Mouse (Mus musculus) MEL (cell line): Measurements from ENCODE around the gene Mia. TPM values are rescaled to one million over a fixed set of nuclear protein-coding genes. Genes with fewer than 3 reads are reported as not detected.

ENCODE experiments used
- DNase-seq: peaks from one replicate; pipeline ENCODE4 v3.0.0; 2011; ENCODE audit warnings: low read depth, low spot score
- H3K27ac ChIP-seq: 2 replicates; pipeline ENCODE4 v1.5.1; 2012; ENCODE audit warnings: low read depth, mild to moderate bottlenecking, control low read depth, low read length, moderate library complexity; ENCODE audit not compliant: control insufficient read depth
- H3K27me3 ChIP-seq, 2 experiments: fragments of 150-350 bp in 1 of 2; sonication (generic) in 1 of 2; 2 replicates each; pipeline ENCODE4 v1.6.1; 2012; ENCODE audit warnings: low read length in 2 of 2, mild to moderate bottlenecking in 2 of 2, improper control_type of control experiment in 1 of 2, moderate library complexity in 1 of 2; ENCODE audit not compliant: insufficient read depth in 2 of 2, control insufficient read depth in 1 of 2
- H3K36me3 ChIP-seq, 2 experiments: 2 replicates each; pipeline ENCODE4 v1.6.1; 2012 to 2014; ENCODE audit warnings: low read length in 2 of 2, improper control_type of control experiment in 1 of 2, inconsistent platforms in 1 of 2, mild to moderate bottlenecking in 1 of 2; ENCODE audit not compliant: insufficient read depth in 2 of 2, control insufficient read depth in 1 of 2
- H3K4me1 ChIP-seq, 2 experiments: fragments of 150-350 bp in 1 of 2; sonication (generic) in 1 of 2; 2 replicates each; pipeline ENCODE4 v1.6.1; 2012; ENCODE audit warnings: low read length in 2 of 2, improper control_type of control experiment in 1 of 2, mild to moderate bottlenecking in 1 of 2; ENCODE audit not compliant: insufficient read depth in 2 of 2, control insufficient read depth in 1 of 2
- H3K4me3 ChIP-seq, 2 experiments: fragments of 150-350 bp in 1 of 2; sonication (generic) in 1 of 2; 2 replicates each; pipeline ENCODE4 v1.5.1; 2012; ENCODE audit warnings: low read depth in 2 of 2, low read length in 2 of 2, mild to moderate bottlenecking in 2 of 2, moderate library complexity in 2 of 2, control low read depth in 1 of 2, improper control_type of control experiment in 1 of 2; ENCODE audit not compliant: control insufficient read depth in 1 of 2, insufficient read depth in 1 of 2
- H3K79me2 ChIP-seq: 2 replicates; pipeline ENCODE4 v1.6.1; 2012; ENCODE audit warnings: mild to moderate bottlenecking, low read length, moderate library complexity; ENCODE audit not compliant: control insufficient read depth, poor library complexity, insufficient read depth
- H3K9ac ChIP-seq: 2 replicates; pipeline ENCODE4 v1.6.1; 2012; ENCODE audit warnings: low read depth, mild to moderate bottlenecking, control low read depth, low read length, moderate library complexity; ENCODE audit not compliant: control insufficient read depth, poor library complexity, severe bottlenecking
- H3K9me3 ChIP-seq: fragments of 150-350 bp; sonication (generic); replicated peaks from 2 replicates; pipeline ENCODE4 v1.6.1; 2012; ENCODE audit warnings: mild to moderate bottlenecking, low read length, improper control_type of control experiment, moderate library complexity; ENCODE audit not compliant: insufficient read depth
- BHLHE40 ChIP-seq: IDR thresholded peaks from 2 replicates; pipeline ENCODE4 v1.6.1; 2012; ENCODE audit warnings: low read depth, mild to moderate bottlenecking, inconsistent platforms, low read length, improper control_type of control experiment, borderline replicate concordance
- CTCF ChIP-seq, 3 experiments: IDR thresholded peaks in 2 of 3; conservative IDR thresholded peaks in 1 of 3; 2 replicates each; pipeline ENCODE4 v1.5.1; 2011 to 2012; ENCODE audit warnings: low read length in 3 of 3, low read depth in 2 of 3, mild to moderate bottlenecking in 2 of 3, improper control_type of control experiment in 1 of 3, inconsistent platforms in 1 of 3, mixed read lengths in 1 of 3, moderate library complexity in 1 of 3; ENCODE audit not compliant: control insufficient read depth in 1 of 3, insufficient read depth in 1 of 3, poor library complexity in 1 of 3, severe bottlenecking in 1 of 3
- ELF1 ChIP-seq: IDR thresholded peaks from 2 replicates; pipeline ENCODE4 v1.6.1; 2014; ENCODE audit warnings: low read depth, mild to moderate bottlenecking, inconsistent platforms, low read length, improper control_type of control experiment, moderate library complexity
- EP300 ChIP-seq, 2 experiments: IDR thresholded peaks; 2 replicates each; pipeline ENCODE4 v1.6.1; 2011; ENCODE audit warnings: improper control_type of control experiment in 2 of 2, low read length in 2 of 2, low read depth in 1 of 2, mild to moderate bottlenecking in 1 of 2
- ETS1 ChIP-seq: IDR thresholded peaks from 2 replicates; pipeline ENCODE4 v1.6.1; 2012; ENCODE audit warnings: low read depth, mild to moderate bottlenecking, inconsistent platforms, low read length, improper control_type of control experiment, moderate library complexity
- GABPA ChIP-seq: IDR thresholded peaks from 2 replicates; pipeline ENCODE4 v1.6.1; 2012; ENCODE audit warnings: low read depth, mild to moderate bottlenecking, inconsistent platforms, low read length, improper control_type of control experiment, moderate library complexity
- MAFK ChIP-seq: IDR thresholded peaks from 2 replicates; pipeline ENCODE4 v1.6.1; 2011; ENCODE audit warnings: low read depth, mild to moderate bottlenecking, low read length, improper control_type of control experiment, borderline replicate concordance
- MAZ ChIP-seq: IDR thresholded peaks from 2 replicates; pipeline ENCODE4 v1.6.1; 2012; ENCODE audit warnings: low read depth, mild to moderate bottlenecking, inconsistent platforms, low read length, improper control_type of control experiment
- MEF2A ChIP-seq: IDR thresholded peaks from 2 replicates; pipeline ENCODE4 v1.6.1; 2014; ENCODE audit warnings: low read depth, mild to moderate bottlenecking, inconsistent platforms, low read length, improper control_type of control experiment; ENCODE audit not compliant: poor library complexity, insufficient replicate concordance, severe bottlenecking; ENCODE audit errors: extremely low read depth
- NRF1 ChIP-seq: IDR thresholded peaks from 2 replicates; pipeline ENCODE4 v1.6.1; 2014; ENCODE audit warnings: low read depth, mild to moderate bottlenecking, inconsistent platforms, low read length, improper control_type of control experiment, moderate library complexity; ENCODE audit not compliant: poor library complexity, insufficient read depth, severe bottlenecking
- POLR2A ChIP-seq, 2 experiments: IDR thresholded peaks; 2 replicates each; pipeline ENCODE4 v1.6.1; 2011 to 2012; ENCODE audit warnings: low read length in 2 of 2, mild to moderate bottlenecking in 2 of 2, control low read depth in 1 of 2, improper control_type of control experiment in 1 of 2, low read depth in 1 of 2, moderate library complexity in 1 of 2; ENCODE audit not compliant: control insufficient read depth in 1 of 2, insufficient read depth in 1 of 2, poor library complexity in 1 of 2
- RAD21 ChIP-seq: IDR thresholded peaks from 2 replicates; pipeline ENCODE4 v1.6.1; 2011; ENCODE audit warnings: mild to moderate bottlenecking, low read depth, low read length, improper control_type of control experiment
- TAL1 ChIP-seq: IDR thresholded peaks from 2 replicates; pipeline ENCODE4 v1.6.1; 2012; ENCODE audit warnings: mild to moderate bottlenecking, inconsistent platforms, low read length, moderate library complexity, mixed read lengths
- TBP ChIP-seq: IDR thresholded peaks from 2 replicates; pipeline ENCODE4 v1.8.0; 2011; ENCODE audit warnings: low read depth, low read length, improper control_type of control experiment
- TCF12 ChIP-seq: IDR thresholded peaks from 2 replicates; pipeline ENCODE4 v1.6.1; 2014; ENCODE audit warnings: low read depth, mild to moderate bottlenecking, inconsistent platforms, low read length, improper control_type of control experiment, moderate library complexity
- UBTF ChIP-seq: IDR thresholded peaks from 2 replicates; pipeline ENCODE4 v1.6.1; 2012; ENCODE audit warnings: low read depth, mild to moderate bottlenecking, inconsistent platforms, low read length, improper control_type of control experiment, moderate library complexity, borderline replicate concordance; ENCODE audit not compliant: insufficient read depth
- USF2 ChIP-seq, 2 experiments: IDR thresholded peaks; 2 replicates each; pipeline ENCODE4 v1.6.1; 2011 to 2012; ENCODE audit warnings: improper control_type of control experiment in 2 of 2, low read length in 2 of 2, borderline replicate concordance in 1 of 2, inconsistent platforms in 1 of 2, low read depth in 1 of 2, mild to moderate bottlenecking in 1 of 2; ENCODE audit not compliant: insufficient read depth in 1 of 2
- ZKSCAN1 ChIP-seq: IDR thresholded peaks from 2 replicates; pipeline ENCODE4 v1.6.1; 2012; ENCODE audit warnings: low read depth, mild to moderate bottlenecking, inconsistent platforms, low read length, improper control_type of control experiment, moderate library complexity
- ZMIZ1 ChIP-seq: IDR thresholded peaks from 2 replicates; pipeline ENCODE4 v1.6.1; 2012; ENCODE audit warnings: low read depth, mild to moderate bottlenecking, inconsistent platforms, low read length, improper control_type of control experiment, moderate library complexity
- ZNF384 ChIP-seq: IDR thresholded peaks from 2 replicates; pipeline ENCODE4 v1.6.1; 2012; ENCODE audit warnings: low read depth, mild to moderate bottlenecking, inconsistent platforms, low read length, improper control_type of control experiment
- polyA plus RNA-seq, 2 experiments: library from polyadenylated mRNA; stranded (reverse) in 1 of 2; unstranded in 1 of 2; fragments of >175 nt in 1 of 2; fragments of >200 nt in 1 of 2; gene quantifications; 2 replicates each; pipeline versions ENCODE4 v1.2.1 to v1.2.4; 2012; ENCODE audit warnings: low replicate concordance in 2 of 2, low read depth in 1 of 2; ENCODE audit not compliant: insufficient read length in 2 of 2, insufficient read depth in 1 of 2, missing spikeins in 1 of 2
- total RNA-seq: library from RNA; depleted of rRNA; stranded (reverse); fragments of 300-350 nt; gene quantifications from 2 replicates; pipeline ENCODE4 v1.2.3, GENCODE M21; 2012

Gene Mia
- total and polyA plus RNA-seq, 3 experiments, result 2.1 to 2.8 TPM; not detected in 1

- Histone ChIP-seq H3K27ac (no peak overlapping the region), H3K9me3 (no peaks in the 10 kb centered on the region), H3K79me2 (peaks cover 11% of the 10 kb centered on the region), H3K4me1 (peaks cover 7 to 10% of the 10 kb centered on the region in 2 experiments; a peak in 3 of 4 replicates), H3K4me3 (peak overlapping the region in 1 of 2 experiments; percentile 90; a peak in 2 of 4 replicates), H3K27me3 (no peaks in the 10 kb centered on the region), H3K9ac (peak overlapping the region; percentile 90), H3K36me3 (peaks cover 0 to 3% of the 10 kb centered on the region in 2 experiments; a peak in 1 of 4 replicates)
- no peak for DNase-seq
- TF ChIP-seq RAD21, result no peak
- TF ChIP-seq POLR2A (IDR thresholded peaks at IDR 0.05; ENCODE audit: control insufficient read depth in 1 of 2, insufficient read depth in 1 of 2, low read depth in 1 of 2, low read length in 2 of 2, poor library complexity in 1 of 2), result 0 out of 4 replicates have a peak, but pooled peaks of 1 of the 2 experiments have one; percentile 32
Observed at GRCm38 (mm10) chr7:27165007-27165655, 15.8 kb downstream of the Mia start.

DNA sequence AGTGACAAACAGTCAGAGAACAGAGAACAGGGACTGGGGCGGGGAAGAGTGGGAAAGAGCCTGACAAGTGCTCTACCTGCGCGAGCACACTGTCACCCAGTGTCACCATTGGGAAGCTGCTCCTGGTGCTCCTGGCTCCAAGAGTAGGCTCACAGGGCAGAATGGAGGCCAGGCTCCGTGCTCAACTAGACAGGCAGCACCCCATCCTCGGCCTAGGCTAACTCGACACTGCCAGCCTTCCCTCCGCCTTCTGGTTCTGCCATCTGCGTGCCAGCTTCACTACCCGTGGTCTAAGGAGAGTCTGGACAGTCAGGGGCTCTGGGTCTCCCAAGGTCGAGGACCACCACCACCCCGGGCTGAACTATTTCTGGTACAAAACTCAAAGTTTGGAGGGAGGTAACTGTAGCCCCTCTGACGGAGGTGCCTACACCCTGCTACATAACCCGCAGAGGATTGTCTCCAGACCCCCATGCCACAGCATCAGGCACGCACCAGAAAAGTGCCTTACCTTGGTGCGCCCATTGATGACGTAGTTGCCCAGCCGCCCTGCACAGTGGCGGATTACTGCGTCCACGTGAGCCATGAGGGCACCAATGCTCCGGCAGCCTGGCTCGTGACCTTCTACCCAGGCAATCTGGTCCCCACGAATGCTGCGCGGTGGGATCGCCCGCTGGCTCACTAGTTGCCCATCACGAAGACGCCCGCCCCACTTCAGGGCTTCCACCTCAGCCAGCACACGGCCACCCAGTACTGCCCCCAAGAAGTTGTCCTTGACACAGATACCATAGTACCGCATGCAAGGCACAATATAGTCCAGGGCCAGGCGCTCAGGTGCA, 16.6 kb downstream of the Mia start:
- H3K27ac ChIP-seq, result no peak overlapping the region
- no peak overlapping the region for H3K4me3 ChIP-seq
- H3K9ac ChIP-seq, result no peak overlapping the region
- H3K27me3 ChIP-seq, result no peaks in the 10 kb centered on the region
- peaks cover 0 to 3% of the 10 kb centered on the region in 2 experiments; a peak in 1 of 4 replicates for H3K36me3 ChIP-seq
- peaks cover 11% of the 10 kb centered on the region for H3K79me2 ChIP-seq
- DNase-seq, result no peak
- peaks cover 7 to 10% of the 10 kb centered on the region in 2 experiments; a peak in 3 of 4 replicates for H3K4me1 ChIP-seq
- TF ChIP-seq ZNF384 (no peak), TAL1 (no peak), GABPA (no peak), ZKSCAN1 (no peak), MAFK (no peak), BHLHE40 (no peak), ELF1 (no peak), MAZ (no peak), TCF12 (no peak), CTCF (IDR thresholded peaks at IDR 0.05 in 2 of 3, conservative IDR thresholded peaks at IDR 0.05 in 1 of 3; ENCODE audit: control insufficient read depth in 1 of 3, insufficient read depth in 1 of 3, low read depth in 2 of 3, low read length in 3 of 3, poor library complexity in 1 of 3, severe bottlenecking in 1 of 3) (no peak), ZMIZ1 (no peak), UBTF (no peak), NRF1 (no peak), ETS1 (no peak), USF2 (IDR thresholded peaks at IDR 0.05; ENCODE audit: borderline replicate concordance in 1 of 2, insufficient read depth in 1 of 2, low read depth in 1 of 2, low read length in 2 of 2) (no peak), EP300 (IDR thresholded peaks at IDR 0.05; ENCODE audit: low read depth in 1 of 2, low read length in 2 of 2) (no peak), TBP (no peak), RAD21 (no peak), MEF2A (no peak)
- no peaks in the 10 kb centered on the region for H3K9me3 ChIP-seq
